ENCODE assay signal across 9 mouse cellular contexts in the genomic region with DNA sequence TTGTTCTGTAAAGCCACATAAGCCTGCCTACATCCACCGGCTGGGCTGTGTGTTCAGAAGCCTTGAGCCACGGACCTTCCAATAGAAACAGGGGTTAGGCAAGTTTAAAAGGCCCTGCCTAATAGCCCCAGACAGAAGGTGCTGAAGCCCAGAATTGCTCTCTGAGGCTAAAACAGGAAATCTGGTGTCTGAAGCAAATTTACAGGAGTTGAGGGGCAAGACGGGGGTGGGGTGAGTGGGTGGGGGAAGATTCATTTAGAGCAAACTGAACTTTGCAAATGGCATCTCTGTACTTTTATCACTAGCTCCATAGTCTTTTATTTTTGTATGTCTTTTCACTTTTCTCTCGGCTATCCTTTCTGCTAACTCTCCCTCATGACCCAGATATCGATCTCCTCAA. TPM values are rescaled to one million over a fixed set of nuclear protein-coding genes. Genes with fewer than 3 reads are reported as not detected.
A peak's percentile ranks its signal among the peaks of the same experiment; 100 is the strongest.
DNase-seq lines count a peak whose midpoint lies in the region; ATAC-seq lines count a peak whose summit lies in the region.
"Had no signal": no experiment of that assay in that cellular context is flagged by ENCODE, and none has a peak within 500 bp of the region (broad histone marks: within the 10 kb centered on the region; RNA-seq: fewer than 3 reads in every experiment).

No protein-coding gene starts in this region.

- peak overlapping the region; percentile 83 for H3K4me3 ChIP-seq in lung, embryonic 16.5 days (ENCODE audit: low read length)
- H3K4me3 ChIP-seq in embryonic facial prominence, embryonic 14.5 days (ENCODE audit: low read depth, low read length) = peak overlapping the region; percentile 80
- H3K4me3 ChIP-seq in limb, embryonic 11.5 days (ENCODE audit: low read depth, low read length) = peak overlapping the region; percentile 81
- peak overlapping the region; percentile 77 for H3K4me3 ChIP-seq in stomach, embryonic 15.5 days (replicated peaks)

- H3K9me3 ChIP-seq in lung, embryonic 16.5 days (ENCODE audit: control insufficient read depth, low read length) = no peaks in the 10 kb centered on the region
- no peaks in the 10 kb centered on the region for H3K9me3 ChIP-seq in embryonic facial prominence, embryonic 14.5 days (ENCODE audit: control insufficient read depth, low read length)
- no peaks in the 10 kb centered on the region for H3K9me3 ChIP-seq in limb, embryonic 11.5 days (ENCODE audit: control insufficient read depth, low read length)
- no peaks in the 10 kb centered on the region for H3K9me3 ChIP-seq in stomach, embryonic 15.5 days

- peaks cover 7% of the 10 kb centered on the region for H3K4me1 ChIP-seq in lung, embryonic 16.5 days (replicated peaks; ENCODE audit: control insufficient read depth, insufficient read depth, low read length)
- peaks cover 13% of the 10 kb centered on the region for H3K4me1 ChIP-seq in embryonic facial prominence, embryonic 14.5 days (ENCODE audit: control insufficient read depth, insufficient read depth, low read length)
- H3K4me1 ChIP-seq in limb, embryonic 11.5 days (ENCODE audit: control insufficient read depth, insufficient read depth, low read length) = peaks cover 15% of the 10 kb centered on the region
- peaks cover 7% of the 10 kb centered on the region for H3K4me1 ChIP-seq in stomach, embryonic 15.5 days

- peak overlapping the region; percentile 97; the same call in 1 of the 2 replicates for H3K27ac ChIP-seq in lung, embryonic 16.5 days (ENCODE audit: low read length)
- H3K27ac ChIP-seq in embryonic facial prominence, embryonic 14.5 days (replicated peaks; ENCODE audit: low read depth, low read length) = peak overlapping the region; percentile 96
- H3K27ac ChIP-seq in limb, embryonic 11.5 days (replicated peaks; ENCODE audit: low read depth, low read length) = peak overlapping the region; percentile 96
- H3K27ac ChIP-seq in stomach, embryonic 15.5 days = peak overlapping the region; percentile 96

- H3K36me3 ChIP-seq in lung, embryonic 16.5 days (ENCODE audit: control insufficient read depth, insufficient read depth, low read length) = no peaks in the 10 kb centered on the region
- H3K36me3 ChIP-seq in embryonic facial prominence, embryonic 14.5 days (ENCODE audit: control insufficient read depth, insufficient read depth, low read length) = 0 out of 2 replicates have a peak, but pooled peaks cover 6% of the 10 kb centered on the region
- H3K36me3 ChIP-seq in limb, embryonic 11.5 days (ENCODE audit: control insufficient read depth, insufficient read depth, low read length) = peaks cover 2% of the 10 kb centered on the region; the same call in 1 of the 2 replicates
- no peaks in the 10 kb centered on the region for H3K36me3 ChIP-seq in stomach, embryonic 15.5 days

- no peaks in the 10 kb centered on the region for H3K27me3 ChIP-seq in lung, embryonic 16.5 days (ENCODE audit: control insufficient read depth, insufficient read depth, low read depth, low read length)
- no peaks in the 10 kb centered on the region for H3K27me3 ChIP-seq in embryonic facial prominence, embryonic 14.5 days (replicated peaks; ENCODE audit: control insufficient read depth, insufficient read depth, low read length)
- H3K27me3 ChIP-seq in limb, embryonic 11.5 days (ENCODE audit: control insufficient read depth, insufficient read depth, low read length) = no peaks in the 10 kb centered on the region
- no peaks in the 10 kb centered on the region for H3K27me3 ChIP-seq in stomach, embryonic 15.5 days (replicated peaks)

- DNase-seq in lung, postnatal 14 days = no peak
- no peak for DNase-seq in embryonic facial prominence, embryonic 14.5 days (ENCODE audit: low spot score)
- DNase-seq in limb, embryonic 11.5 days (ENCODE audit: low spot score) = peak; percentile 42
- no peak for DNase-seq in layer of hippocampus, adult 18-20 months (ENCODE audit: low spot score in 2 of 2)
- DNase-seq in Muller cell, postnatal 12 days (ENCODE audit: inconsistent ontology term) = no peak
- no peak for DNase-seq in gastrocnemius, postnatal 10 days

- peak overlapping the region; percentile 90 for H3K9ac ChIP-seq in lung, embryonic 16.5 days (ENCODE audit: low read length)
- H3K9ac ChIP-seq in embryonic facial prominence, embryonic 14.5 days (ENCODE audit: low read depth, low read length) = peak overlapping the region; percentile 85
- H3K9ac ChIP-seq in limb, embryonic 11.5 days (ENCODE audit: low read length) = peak overlapping the region; percentile 97
- peak overlapping the region; percentile 22; the same call in 1 of the 2 replicates for H3K9ac ChIP-seq in stomach, embryonic 15.5 days

- 3% methylated on average over 5 of the region's 5 CpGs for WGBS in lung, embryonic 16.5 days
- 12% methylated on average over 5 of the region's 5 CpGs for WGBS in embryonic facial prominence, embryonic 14.5 days
- WGBS in limb, embryonic 11.5 days = 13% methylated on average over 5 of the region's 5 CpGs
- 4% methylated on average over 5 of the region's 5 CpGs for WGBS in stomach, embryonic 15.5 days

- peak overlapping the region; percentile 67 for H3K4me2 ChIP-seq in lung, embryonic 16.5 days (ENCODE audit: low read depth, low read length)
- H3K4me2 ChIP-seq in embryonic facial prominence, embryonic 14.5 days (ENCODE audit: low read depth, low read length) = peak overlapping the region; percentile 85
- peak overlapping the region; percentile 68 for H3K4me2 ChIP-seq in limb, embryonic 11.5 days (ENCODE audit: low read depth, severe bottlenecking)
- H3K4me2 ChIP-seq in stomach, embryonic 15.5 days = peak overlapping the region; percentile 66

- ATAC-seq in lung, embryonic 16.5 days (ENCODE audit: low read depth) = no peak
- ATAC-seq in embryonic facial prominence, embryonic 14.5 days (ENCODE audit: low read depth) = no peak
- no peak for ATAC-seq in limb, embryonic 11.5 days (ENCODE audit: insufficient number of reproducible peaks, low FRiP score, low TSS enrichment, low read depth)
- no peak for ATAC-seq in stomach, embryonic 15.5 days (ENCODE audit: insufficient read depth, low FRiP score, low read depth)

RNA-seq across cellular contexts. Expression of gene Timeless, which starts 0.7 kb away (rescaled TPM):
- polyA plus RNA-seq in lung, embryonic 16.5 days (2015; fragmentation: Nextera tagmentation; extraction: Ambion mirVana) = 52.1 and 58.4 TPM in 2 replicates
- polyA plus RNA-seq in embryonic facial prominence, embryonic 14.5 days (2014; fragmentation: Nextera tagmentation; extraction: Ambion mirVana) = 35.4 and 53.3 TPM in 2 replicates
- 92.9 and 95.6 TPM in 2 replicates for polyA plus RNA-seq in limb, embryonic 11.5 days (2014; fragmentation: Nextera tagmentation; extraction: Ambion mirVana)
- 43.7 and 46.4 TPM in 2 replicates for polyA plus RNA-seq in stomach, embryonic 15.5 days (2015; fragmentation: Nextera tagmentation; extraction: Ambion mirVana)
- 1 to 10 TPM; 4.1 to 4.6 TPM for total RNA-seq in layer of hippocampus, adult 18-20 months (2021)
- total RNA-seq in gastrocnemius, postnatal 10 days (2021) = 1 to 10 TPM; 7.5 to 8.8 TPM

RNA-seq across cellular contexts. Expression of gene Mip, which starts 5.5 kb away (rescaled TPM):
- not detected in 2 replicates for polyA plus RNA-seq in lung, embryonic 16.5 days (2015; fragmentation: Nextera tagmentation; extraction: Ambion mirVana)
- polyA plus RNA-seq in embryonic facial prominence, embryonic 14.5 days (2014; fragmentation: Nextera tagmentation; extraction: Ambion mirVana) = 0.15 and 0.35 TPM in 2 replicates
- 0.32 and 0.41 TPM in 2 replicates for polyA plus RNA-seq in limb, embryonic 11.5 days (2014; fragmentation: Nextera tagmentation; extraction: Ambion mirVana)
- 0.14 TPM in 1 of 2 replicates, not detected in the other for polyA plus RNA-seq in stomach, embryonic 15.5 days (2015; fragmentation: Nextera tagmentation; extraction: Ambion mirVana)
- not detected for total RNA-seq in layer of hippocampus, adult 18-20 months (2021)
- total RNA-seq in gastrocnemius, postnatal 10 days (2021) = not detected
- total RNA-seq: common myeloid progenitor, adult 5-6 weeks had no signal

RNA-seq across cellular contexts. Expression of gene Spryd4, which starts 19.5 kb away (rescaled TPM):
- 24.1 and 24.5 TPM in 2 replicates for polyA plus RNA-seq in lung, embryonic 16.5 days (2015; fragmentation: Nextera tagmentation; extraction: Ambion mirVana)
- polyA plus RNA-seq in embryonic facial prominence, embryonic 14.5 days (2014; fragmentation: Nextera tagmentation; extraction: Ambion mirVana) = 30.8 and 35.8 TPM in 2 replicates
- polyA plus RNA-seq in limb, embryonic 11.5 days (2014; fragmentation: Nextera tagmentation; extraction: Ambion mirVana) = 32.5 and 33.1 TPM in 2 replicates
- polyA plus RNA-seq in stomach, embryonic 15.5 days (2015; fragmentation: Nextera tagmentation; extraction: Ambion mirVana) = 31.1 and 34.6 TPM in 2 replicates
- total RNA-seq in layer of hippocampus, adult 18-20 months (2021) = 10 to 100 TPM; 10.1 to 10.2 TPM
- 10 to 100 TPM; 36.9 to 37.7 TPM for total RNA-seq in gastrocnemius, postnatal 10 days (2021)

RNA-seq across cellular contexts. Expression of gene Apon, which starts 22.8 kb away (rescaled TPM):
- polyA plus RNA-seq in lung, embryonic 16.5 days (2015; fragmentation: Nextera tagmentation; extraction: Ambion mirVana) = 0.14 and 0.63 TPM in 2 replicates
- 0.24 and 0.30 TPM in 2 replicates for polyA plus RNA-seq in embryonic facial prominence, embryonic 14.5 days (2014; fragmentation: Nextera tagmentation; extraction: Ambion mirVana)
- polyA plus RNA-seq in limb, embryonic 11.5 days (2014; fragmentation: Nextera tagmentation; extraction: Ambion mirVana) = 0.50 and 0.52 TPM in 2 replicates
- polyA plus RNA-seq in stomach, embryonic 15.5 days (2015; fragmentation: Nextera tagmentation; extraction: Ambion mirVana) = 0.24 and 0.55 TPM in 2 replicates
- not detected for total RNA-seq in layer of hippocampus, adult 18-20 months (2021)
- total RNA-seq in gastrocnemius, postnatal 10 days (2021) = under 1 TPM; 0.14 to 0.20 TPM

RNA-seq across cellular contexts. Expression of gene Gls2, which starts 36.9 kb away (rescaled TPM):
- polyA plus RNA-seq in lung, embryonic 16.5 days (2015; fragmentation: Nextera tagmentation; extraction: Ambion mirVana) = 1.6 and 1.7 TPM in 2 replicates
- 1.1 and 2.6 TPM in 2 replicates for polyA plus RNA-seq in embryonic facial prominence, embryonic 14.5 days (2014; fragmentation: Nextera tagmentation; extraction: Ambion mirVana)
- polyA plus RNA-seq in limb, embryonic 11.5 days (2014; fragmentation: Nextera tagmentation; extraction: Ambion mirVana) = 1.6 and 1.9 TPM in 2 replicates
- polyA plus RNA-seq in stomach, embryonic 15.5 days (2015; fragmentation: Nextera tagmentation; extraction: Ambion mirVana) = 4.3 and 5.2 TPM in 2 replicates
- 10 to 100 TPM; 19.6 to 19.7 TPM for total RNA-seq in layer of hippocampus, adult 18-20 months (2021)
- total RNA-seq in gastrocnemius, postnatal 10 days (2021) = 1 to 10 TPM; 1.1 to 1.4 TPM

Comparison
In these comparisons a context has a peak if more than half of its experiments do, and no peak if none do; other contexts are left out.
1. H3K9ac ChIP-seq: peak in every context shown above with its lines; median percentile 97 in limb, embryonic 11.5 days; 90 in lung, embryonic 16.5 days; 85 in embryonic facial prominence, embryonic 14.5 days; 22 in stomach, embryonic 15.5 days.